Mouse (Mus musculus) spleen, adult 2 months (tissue): ENCODE measurements around the gene Acy3. TPM values are rescaled to one million over a fixed set of nuclear protein-coding genes. Genes with fewer than 3 reads are reported as not detected.

ENCODE experiments used
- DNase-seq, 2 experiments: peaks; one replicate each; pipeline versions ENCODE4 v3.0.0 to v3.0.0-alpha.2; 2012 to 2021; ENCODE audit warnings: low spot score in 2 of 2, low read depth in 1 of 2
- H3K27ac ChIP-seq: fragments of 200-500 bp; 2 replicates; pipeline ENCODE4 v1.5.1; 2012; ENCODE audit warnings: low read length, inconsistent platforms; ENCODE audit not compliant: insufficient read depth
- H3K27me3 ChIP-seq: fragments of 200-500 bp; 2 replicates; pipeline ENCODE4 v1.6.1; 2012; ENCODE audit warnings: mild to moderate bottlenecking, moderate library complexity, low read length, inconsistent platforms; ENCODE audit not compliant: control insufficient read depth, insufficient read depth
- H3K36me3 ChIP-seq: fragments of 200-500 bp; 2 replicates; pipeline ENCODE4 v1.6.1; 2012; ENCODE audit warnings: mild to moderate bottlenecking, low read length, inconsistent platforms; ENCODE audit not compliant: control insufficient read depth, insufficient read depth
- H3K4me1 ChIP-seq: fragments of 200-500 bp; 2 replicates; pipeline ENCODE4 v1.6.1; 2011; ENCODE audit warnings: inconsistent platforms; ENCODE audit not compliant: control insufficient read depth, insufficient read depth, insufficient read length
- H3K4me3 ChIP-seq: fragments of 200-500 bp; 2 replicates; pipeline ENCODE4 v1.5.1; 2011; ENCODE audit warnings: mild to moderate bottlenecking, inconsistent platforms; ENCODE audit not compliant: insufficient read depth, insufficient read length; ENCODE audit errors: extremely low read depth
- CTCF ChIP-seq: fragments of 200-500 bp; IDR thresholded peaks from 2 replicates; pipeline ENCODE4 v1.5.1; 2011; ENCODE audit warnings: mild to moderate bottlenecking, inconsistent platforms; ENCODE audit not compliant: insufficient read depth, insufficient read length, insufficient replicate concordance; ENCODE audit errors: extremely low read depth
- POLR2A ChIP-seq: fragments of 200-500 bp; IDR thresholded peaks from 2 replicates; pipeline ENCODE4 v1.6.1; 2011; ENCODE audit warnings: low read depth, low read length, inconsistent platforms
- WGBS: fragments of 180-500 bp; shearing (Covaris S2); methylation state at CpG from one replicate; pipeline ENCODE4 v1.1.7; 2018; 5-methylcytosine and 5-hydroxymethylcytosine counted together
- polyA plus RNA-seq: library from polyadenylated mRNA; depleted of rRNA; stranded (reverse); fragments of >200 nt; gene quantifications from 2 replicates; pipeline ENCODE4 v1.2.3, GENCODE M21; 2012

The Acy3 gene
- polyA plus RNA-seq, 1 experiment: 9.6 TPM

GRCm38 (mm10) chr19:4001752-4002151 is 15.4 kb downstream of the Acy3 start:
- peaks cover 8% of the 10 kb centered on the region for H3K36me3 ChIP-seq
- TF ChIP-seq POLR2A (no peak), CTCF (no peak)
- no peak for DNase-seq
- no peaks in the 10 kb centered on the region for H3K27me3 ChIP-seq
- H3K4me1 ChIP-seq: peaks cover 4% of the 10 kb centered on the region; the same call in 1 of the 2 replicates
- H3K27ac ChIP-seq: no peak overlapping the region
- 94% methylated on average over 5 of the region's 5 CpGs for WGBS
- H3K4me3 ChIP-seq: no peak overlapping the region

- no peak within 1 kb of the TSS for H3K4me3 ChIP-seq
- 86% methylated on average over 1 of the region's 1 CpGs for WGBS
- H3K27me3 ChIP-seq: no peaks in the 10 kb centered on the region
- no peak for DNase-seq
- no peak within 1 kb of the TSS for H3K27ac ChIP-seq
- H3K36me3 ChIP-seq: peaks cover 16% of the 10 kb centered on the region
- peaks cover 4% of the 10 kb centered on the region; the same call in 1 of the 2 replicates for H3K4me1 ChIP-seq
- TF ChIP-seq CTCF (no peak), POLR2A (no peak)
These were observed 16.7 kb downstream of the Acy3 start, which contains the start of gene Doc2g for GRCm38 (mm10) chr19:4003112-4003511. Gene Doc2g (plus strand): TSS chr19:4003313.

GRCm38 (mm10) chr19:4003641-4004040 is 17.3 kb downstream of the Acy3 start:
- peaks cover 4% of the 10 kb centered on the region; the same call in 1 of the 2 replicates for H3K4me1 ChIP-seq
- H3K27me3 ChIP-seq: no peaks in the 10 kb centered on the region
- 85% methylated on average over 12 of the region's 12 CpGs for WGBS
- peaks cover 19% of the 10 kb centered on the region for H3K36me3 ChIP-seq
- no peak for DNase-seq
- H3K4me3 ChIP-seq: no peak overlapping the region
- no peak overlapping the region for H3K27ac ChIP-seq
- TF ChIP-seq CTCF (no peak), POLR2A (no peak)

- DNase-seq: no peak
- 92% methylated on average over 15 of the region's 15 CpGs for WGBS
- H3K36me3 ChIP-seq: peaks cover 23% of the 10 kb centered on the region
- H3K4me1 ChIP-seq: peaks cover 4% of the 10 kb centered on the region; the same call in 1 of the 2 replicates
- no peaks in the 10 kb centered on the region for H3K27me3 ChIP-seq
- no peak overlapping the region for H3K27ac ChIP-seq
- no peak overlapping the region for H3K4me3 ChIP-seq
- TF ChIP-seq CTCF (no peak), POLR2A (no peak)
These were observed 18.0 kb downstream of the Acy3 start for GRCm38 (mm10) chr19:4004331-4004730.

GRCm38 (mm10) chr19:4005091-4005490 is 18.7 kb downstream of the Acy3 start:
- Histone ChIP-seq H3K27ac (no peak overlapping the region), H3K4me3 (no peak overlapping the region), H3K27me3 (no peaks in the 10 kb centered on the region), H3K36me3 (peaks cover 25% of the 10 kb centered on the region), H3K4me1 (peaks cover 4% of the 10 kb centered on the region; the same call in 1 of the 2 replicates)
- TF ChIP-seq CTCF: no peak
- no peak for TF ChIP-seq POLR2A
- DNase-seq: no peak
- 89% methylated on average over 9 of the region's 9 CpGs for WGBS

- Histone ChIP-seq H3K27me3 (no peaks in the 10 kb centered on the region), H3K27ac (no peak overlapping the region), H3K36me3 (peaks cover 25% of the 10 kb centered on the region), H3K4me1 (peaks cover 2% of the 10 kb centered on the region; the same call in 1 of the 2 replicates), H3K4me3 (no peak overlapping the region)
- TF ChIP-seq CTCF: no peak
- 96% methylated on average over 8 of the region's 8 CpGs for WGBS
- DNase-seq: no peak
These were observed 19.6 kb downstream of the Acy3 start for GRCm38 (mm10) chr19:4005971-4006370.

- H3K27me3 ChIP-seq: no peaks in the 10 kb centered on the region
- 96% methylated on average over 5 of the region's 5 CpGs for WGBS
- no peak overlapping the region for H3K27ac ChIP-seq
- no peak overlapping the region for H3K4me3 ChIP-seq
- H3K4me1 ChIP-seq: peaks cover 9% of the 10 kb centered on the region; the same call in 1 of the 2 replicates
- no peak for TF ChIP-seq CTCF
- DNase-seq: no peak
- H3K36me3 ChIP-seq: peaks cover 22% of the 10 kb centered on the region
These were observed 24.7 kb downstream of the Acy3 start for GRCm38 (mm10) chr19:4011086-4011485.
